Mouse (Mus musculus) cerebellum, adult (tissue): ENCODE results near the gene Ap1b1.

ENCODE experiments used
- ATAC-seq: cut with Nextera tagmentation; 2 replicates; pipeline ENCODE4 v1.9.2; 2017; ENCODE audit warnings: mild to moderate bottlenecking, moderate library complexity, mixed read lengths; ENCODE audit not compliant: insufficient number of reproducible peaks, low FRiP score, low TSS enrichment

Gene Ap1b1

DNA sequence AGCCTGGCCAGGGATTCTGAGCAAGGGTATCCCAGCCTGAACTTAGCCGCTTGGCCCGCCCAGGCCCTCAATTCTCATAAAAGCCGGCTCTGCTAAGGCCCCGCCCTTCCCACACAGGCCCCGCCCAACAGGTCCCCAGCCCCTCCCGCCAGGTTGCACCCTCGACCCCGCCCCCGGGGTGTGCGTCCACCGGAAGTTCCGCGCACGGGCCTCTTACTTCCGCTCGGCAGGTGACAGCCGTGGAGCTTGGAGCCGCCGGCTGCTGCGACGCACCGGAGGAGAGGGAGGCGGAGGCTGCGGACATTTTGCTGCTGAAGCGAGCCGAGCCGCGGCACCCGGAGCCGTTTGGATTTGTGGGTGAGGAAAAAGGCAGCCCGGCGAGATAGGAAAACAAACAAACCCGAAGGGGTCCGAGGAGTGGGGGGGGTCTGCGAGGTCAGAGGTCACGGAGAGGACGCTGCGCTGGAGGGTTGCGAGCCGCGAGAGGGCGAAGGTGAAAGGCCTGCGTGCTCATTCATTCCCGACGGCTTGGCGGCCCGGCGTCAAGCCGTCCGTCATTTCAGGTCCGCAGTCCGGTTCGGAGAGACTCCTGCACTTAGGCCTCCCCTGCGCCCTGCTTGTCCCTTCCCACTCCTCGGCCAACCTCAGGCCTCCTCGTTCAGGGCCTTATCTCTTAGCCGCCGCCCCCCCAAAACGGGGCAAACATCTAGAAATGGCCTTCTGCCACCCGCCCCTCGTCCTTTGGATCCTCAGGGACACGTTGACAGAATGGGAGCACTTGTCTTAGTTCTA lies at the start of gene Ap1b1:
Ap1b1 (plus strand) TSS at position 130 of the 792 bp plus-strand sequence.
- ATAC-seq: peak; percentile 74; the same call in 1 of the 2 replicates

DNA sequence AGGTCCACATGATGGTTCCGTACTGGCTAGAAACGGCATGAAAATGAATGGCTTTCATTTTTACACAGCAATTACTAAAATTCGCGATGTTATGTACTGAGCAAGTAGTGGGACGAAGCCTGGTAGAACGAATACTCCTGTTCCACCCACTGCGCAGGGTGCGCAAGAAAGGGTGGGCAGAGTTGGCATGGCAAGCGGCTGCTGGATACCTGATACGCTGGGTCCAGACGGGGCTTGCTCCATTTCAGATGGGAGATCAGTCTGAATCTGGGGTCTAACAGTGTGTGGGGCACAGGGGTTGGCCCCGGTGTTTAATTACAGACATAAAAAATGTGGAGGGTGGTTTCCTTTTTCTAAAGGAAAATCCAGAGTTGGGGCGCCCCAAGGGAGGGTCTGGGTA lies 40.1 kb upstream of the Ap1b1 start:
- no peak for ATAC-seq

DNA sequence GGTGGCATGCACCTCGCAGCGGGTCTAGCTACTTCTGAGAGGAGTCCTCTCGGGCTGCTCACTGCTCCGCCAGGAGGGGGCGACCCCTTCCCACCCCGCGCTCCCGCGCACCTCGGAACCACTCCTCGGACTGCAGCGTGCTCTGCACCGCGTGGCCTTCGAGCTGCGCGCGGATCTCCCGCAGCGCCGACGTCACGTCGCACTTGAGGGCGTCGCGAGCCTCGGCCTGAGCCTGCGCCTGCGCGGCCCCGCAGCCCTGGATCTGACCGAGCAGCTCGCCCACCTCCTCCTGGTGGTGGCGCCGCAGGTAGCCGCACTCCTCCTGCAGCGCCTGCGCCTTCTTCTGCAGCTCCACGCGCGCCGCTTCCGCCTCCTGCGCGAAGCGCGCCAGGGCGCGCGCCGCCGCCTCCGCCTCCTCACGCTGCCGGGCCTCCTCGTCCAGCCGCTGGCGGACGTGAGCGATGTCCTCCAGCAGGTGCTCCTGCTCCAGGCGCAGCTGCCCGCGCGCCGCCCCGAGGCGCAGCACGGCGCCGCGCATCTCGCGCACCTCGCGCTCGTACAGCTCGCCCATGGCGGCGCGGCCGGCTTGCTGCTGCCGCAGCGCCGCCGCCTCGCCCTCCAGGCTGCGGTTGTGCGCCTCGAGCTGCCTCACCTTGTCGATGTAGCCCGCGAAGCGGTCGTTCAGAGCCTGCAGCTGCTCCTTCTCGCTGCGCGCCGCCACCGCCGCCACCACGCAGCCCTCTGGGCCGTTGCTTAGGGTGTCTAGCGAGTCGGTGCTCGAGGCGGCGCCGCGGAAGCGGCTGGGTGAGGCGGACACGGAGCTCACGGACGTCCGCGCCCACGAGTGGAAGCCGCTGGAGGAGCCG lies 39.4 kb upstream of the Ap1b1 start:
- peak; percentile 66; the same call in 1 of the 2 replicates for ATAC-seq

DNA sequence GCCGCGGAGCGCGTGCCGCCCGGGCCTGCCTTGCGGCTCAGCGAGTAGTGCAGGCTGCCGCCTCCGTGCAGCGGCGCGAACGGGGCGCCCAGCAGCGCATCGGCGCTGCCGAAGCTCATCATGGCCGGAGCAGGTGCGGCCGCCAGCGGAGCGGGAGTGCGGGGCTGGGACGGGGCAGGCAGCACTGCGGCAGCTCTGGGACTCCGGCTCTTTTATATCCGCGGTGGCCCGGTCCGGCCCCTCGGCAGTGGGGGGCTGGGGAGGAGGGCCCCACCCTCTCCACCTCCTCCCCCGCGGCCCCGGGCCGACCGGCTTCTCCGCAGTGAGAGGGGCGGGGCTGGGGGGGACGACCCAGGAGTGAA lies 38.8 kb upstream of the Ap1b1 start, which contains the start of gene Nefh:
Nefh (minus strand) TSS at position 252 of the 362 bp plus-strand sequence.
- ATAC-seq: no peak

DNA sequence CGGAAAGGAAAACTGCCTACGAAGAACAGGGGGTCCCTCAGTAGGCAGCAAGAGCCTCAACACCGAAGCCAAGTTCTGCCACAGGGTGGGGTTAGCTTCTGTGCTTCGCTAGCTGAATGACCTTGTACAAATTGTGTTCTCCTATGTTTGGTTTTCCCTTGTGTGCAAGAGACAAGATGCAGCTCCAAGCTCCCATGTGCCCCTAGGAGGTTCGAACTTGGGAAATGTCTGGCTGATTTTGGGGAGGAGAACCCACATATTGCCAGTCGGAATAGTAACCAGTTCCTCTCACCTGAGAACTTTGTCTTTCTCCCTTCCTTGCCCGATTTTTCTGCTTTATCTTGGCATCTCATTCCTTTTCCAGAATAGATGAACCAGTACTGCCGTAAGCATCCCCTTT lies 37.8 kb upstream of the Ap1b1 start:
- no peak for ATAC-seq

DNA sequence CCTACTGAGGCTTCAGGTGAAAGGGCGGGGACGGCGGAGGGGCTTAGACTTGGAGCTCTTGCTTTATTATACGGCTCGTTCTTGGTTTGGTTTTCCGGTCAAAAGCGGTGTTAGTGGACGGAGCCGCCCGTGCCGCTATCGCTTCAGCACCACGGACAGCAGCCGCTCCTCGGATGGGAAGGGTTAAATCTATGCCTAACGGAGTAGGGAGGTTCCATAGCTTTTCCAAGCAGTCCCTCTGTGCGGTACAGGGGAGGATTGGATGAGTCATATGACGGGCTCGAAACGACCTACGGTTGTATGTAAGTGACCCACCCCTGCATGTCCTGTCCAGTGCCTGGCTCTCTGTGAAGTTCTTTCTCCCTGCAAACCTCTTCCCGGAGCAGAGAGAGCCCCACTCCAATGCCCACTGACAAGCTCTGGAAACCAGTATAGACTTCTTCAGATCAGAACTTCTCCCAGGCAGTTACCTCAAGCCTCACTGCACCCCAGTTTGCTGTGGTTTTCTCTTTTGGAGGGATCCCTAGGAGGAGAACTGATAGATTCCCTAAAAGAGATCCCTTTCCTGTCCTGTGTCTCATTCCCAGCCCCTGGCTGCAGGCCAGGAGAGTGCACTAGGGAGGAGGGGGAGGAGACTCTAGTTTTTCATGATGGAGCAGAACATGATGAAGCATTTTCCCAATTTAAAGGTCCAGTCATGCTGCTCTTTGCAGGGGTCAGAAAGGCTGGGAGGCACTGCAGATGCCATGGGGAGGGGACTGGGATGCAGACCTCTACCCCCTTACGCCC lies 37.2 kb upstream of the Ap1b1 start:
- ATAC-seq: no peak

DNA sequence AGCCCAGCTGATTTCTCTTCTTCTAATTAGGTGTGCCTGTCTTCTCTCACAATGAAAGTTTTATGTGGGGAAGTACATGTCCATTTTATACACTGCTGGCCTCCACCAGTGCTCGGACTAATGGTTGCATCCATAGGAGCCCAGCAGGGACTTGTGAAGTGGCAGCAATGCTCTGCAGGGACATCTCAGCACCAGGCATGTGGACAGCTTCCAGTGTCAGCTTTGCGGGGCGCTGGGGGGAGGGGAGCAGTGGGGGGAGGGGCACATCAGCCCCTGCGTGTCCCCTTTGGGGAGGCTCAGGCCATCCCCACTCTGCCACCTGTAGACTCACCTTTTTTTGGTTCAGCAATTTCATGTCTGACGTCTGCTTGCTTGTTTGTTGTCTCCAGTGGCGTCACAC lies 33.2 kb upstream of the Ap1b1 start:
- no peak for ATAC-seq

DNA sequence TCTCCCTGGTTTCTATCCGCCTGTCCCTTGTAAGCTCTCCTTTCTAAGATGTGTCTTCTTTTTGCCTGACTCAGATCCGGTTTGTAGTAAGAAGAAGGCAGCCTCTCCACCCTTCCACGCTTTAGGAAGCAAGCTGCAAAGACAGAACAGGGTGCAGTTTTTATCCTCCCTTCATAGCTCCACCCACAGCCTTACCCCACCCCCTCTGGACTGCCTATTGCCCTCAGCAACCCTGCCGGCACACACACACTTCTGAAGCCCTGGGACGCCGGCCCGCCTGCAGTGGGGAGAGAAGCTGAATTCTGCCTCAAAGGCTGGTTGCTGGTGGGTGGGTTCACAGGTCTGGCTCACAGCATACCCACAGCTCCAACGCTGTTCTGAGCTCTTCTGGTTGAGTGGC lies 32.7 kb upstream of the Ap1b1 start:
- no peak for ATAC-seq

DNA sequence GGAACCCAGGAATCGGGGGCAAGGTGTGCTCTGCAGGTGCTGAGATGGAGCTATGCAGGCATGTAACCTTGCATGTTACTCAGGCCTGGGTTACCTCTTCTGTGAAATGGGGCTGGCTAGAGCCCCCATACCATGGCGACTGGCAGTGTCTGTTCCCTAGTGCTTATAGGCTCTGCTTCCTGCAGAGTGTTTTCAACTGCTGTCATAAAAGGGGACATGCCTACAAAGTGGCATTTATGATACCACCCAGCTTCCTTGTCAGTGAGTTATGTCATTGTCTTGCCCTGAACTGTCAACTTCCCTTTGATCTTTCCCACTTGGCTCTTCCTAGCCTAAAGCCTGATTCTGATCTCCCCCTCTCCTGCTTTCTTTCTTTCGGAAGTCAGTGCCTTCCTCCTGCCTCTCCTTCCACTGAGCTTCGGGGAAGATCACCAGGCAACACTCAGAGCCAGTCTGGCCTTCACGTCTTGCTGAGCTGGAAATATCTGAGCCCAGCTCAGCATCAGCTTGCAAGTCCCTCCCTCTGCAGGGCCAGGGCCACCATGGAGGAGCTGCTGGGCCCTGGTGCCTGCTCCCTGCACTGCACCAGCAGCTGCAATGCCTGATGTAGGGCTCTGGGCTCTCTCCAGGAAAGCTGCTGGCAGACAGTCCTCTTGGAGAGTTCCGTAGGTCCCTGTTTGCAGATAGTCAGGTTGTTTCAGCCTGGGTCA lies 23.4 kb upstream of the Ap1b1 start:
- no peak for ATAC-seq

DNA sequence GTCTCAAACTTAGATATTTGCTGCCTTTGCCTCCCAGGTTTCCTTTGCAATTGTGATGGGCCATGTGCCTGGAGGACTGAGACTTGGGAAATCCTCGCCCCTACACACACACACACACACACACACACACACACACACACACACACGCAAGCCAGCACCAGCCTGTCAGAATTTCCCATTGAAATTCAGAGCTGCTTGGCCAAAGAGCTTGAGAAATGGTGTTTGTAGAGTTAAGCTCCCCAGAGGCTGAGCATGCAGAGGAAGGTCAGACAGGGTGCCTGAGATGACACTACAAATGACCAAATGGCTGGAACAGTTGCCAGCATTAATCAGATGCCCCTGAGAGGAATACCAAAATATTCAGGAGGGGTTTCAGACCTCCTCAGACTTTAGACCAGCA lies 20.3 kb upstream of the Ap1b1 start:
- no peak for ATAC-seq

DNA sequence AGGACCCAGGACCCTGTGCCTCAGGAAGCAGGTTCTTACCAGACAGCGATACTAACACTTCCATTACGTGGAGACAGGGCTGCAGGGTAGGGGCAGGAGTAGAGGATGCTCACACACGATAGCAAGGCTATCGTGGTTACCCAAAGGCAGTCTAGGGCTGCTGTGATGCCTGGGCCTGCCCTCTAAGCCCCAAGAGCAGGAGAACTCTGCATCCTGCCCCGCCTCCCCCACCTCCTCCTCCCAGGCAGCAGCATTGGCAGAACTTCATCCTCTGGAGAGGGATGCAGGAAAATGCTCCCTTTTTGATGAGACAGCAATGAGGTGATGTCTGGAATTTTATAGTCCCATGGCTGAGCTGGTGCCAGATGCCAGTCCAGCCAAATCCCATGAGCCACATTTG lies 19.7 kb upstream of the Ap1b1 start:
- no peak for ATAC-seq

DNA sequence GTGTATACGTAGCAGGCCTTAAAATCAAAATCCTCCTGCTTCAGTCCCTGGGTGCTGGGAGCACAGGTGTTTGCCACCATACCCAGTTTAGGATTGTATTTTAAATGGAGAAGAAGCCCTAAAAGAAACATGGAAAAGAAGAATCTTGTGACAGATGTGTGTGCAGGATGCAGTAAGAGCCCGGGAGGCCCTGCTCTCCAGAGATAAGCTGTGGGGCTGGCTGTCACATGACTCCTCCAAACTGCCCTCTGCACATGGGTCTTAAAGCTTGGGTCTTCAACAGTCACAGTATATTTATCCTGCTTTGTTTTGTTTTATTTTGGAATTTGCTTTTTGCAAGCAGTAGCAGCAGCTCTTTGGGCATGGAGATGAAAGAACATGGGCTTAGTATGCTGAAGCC lies 19.1 kb upstream of the Ap1b1 start:
- no peak for ATAC-seq

DNA sequence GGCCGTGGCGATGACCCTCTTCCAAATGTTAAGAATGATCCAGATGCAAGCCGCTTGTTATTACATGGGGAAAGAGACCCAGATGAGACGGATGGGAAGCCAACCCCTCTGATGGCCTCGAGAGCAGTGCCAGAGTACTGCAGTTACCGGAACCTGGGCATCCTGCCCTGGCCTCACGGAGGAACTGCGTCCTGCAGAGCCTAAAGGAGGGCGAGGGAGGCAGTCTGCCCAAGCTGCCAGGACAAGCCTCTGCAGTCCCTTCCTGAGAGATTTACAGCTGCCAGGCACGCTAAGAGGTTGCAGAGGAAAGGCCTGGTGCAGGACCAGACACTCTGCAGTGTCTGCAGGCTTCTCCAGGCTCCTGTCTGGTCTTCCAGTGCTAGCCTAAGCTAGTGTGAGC lies 18.2 kb upstream of the Ap1b1 start:
- peak; percentile 36; the same call in 1 of the 2 replicates for ATAC-seq

DNA sequence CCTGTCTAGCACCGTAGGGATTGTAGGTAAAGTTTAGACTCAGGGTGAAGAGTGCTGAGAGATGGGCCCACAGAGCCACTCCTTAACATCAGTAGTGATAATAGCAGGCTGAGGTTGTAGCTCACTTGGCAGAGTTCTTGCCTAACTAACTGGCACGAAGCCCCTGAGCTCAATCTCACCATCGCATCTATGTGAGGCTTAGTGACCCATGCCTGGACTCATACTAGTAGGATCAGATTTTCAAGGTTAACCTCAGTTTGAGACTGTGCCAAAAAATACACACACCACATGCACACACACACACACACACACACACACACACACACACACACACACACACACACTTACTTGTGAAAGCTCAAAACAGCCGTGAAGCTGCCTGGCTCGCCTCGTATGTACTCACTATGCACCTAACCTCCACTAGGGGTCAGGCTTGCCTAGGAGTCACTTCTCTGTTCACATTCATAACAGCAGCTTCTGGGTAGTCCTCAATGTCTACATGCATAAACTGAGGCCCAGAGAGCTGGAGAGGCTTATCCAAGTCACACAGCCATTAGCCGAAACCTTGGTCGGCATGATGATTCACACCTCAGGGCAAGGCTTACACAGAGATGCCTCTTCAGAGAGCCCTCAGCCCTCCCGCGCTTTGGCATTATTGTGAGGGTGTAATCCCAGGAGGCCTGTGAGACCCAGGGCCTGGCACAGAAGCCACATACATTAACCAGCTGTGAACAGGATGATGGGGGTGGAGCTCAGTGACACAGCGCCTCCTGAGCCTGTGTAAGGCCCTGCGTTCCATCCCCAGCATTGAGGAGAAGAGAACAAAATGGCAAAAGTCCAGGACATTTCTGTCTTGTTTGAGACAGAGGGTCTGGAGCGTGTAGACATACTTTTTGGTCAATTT lies 13.4 kb upstream of the Ap1b1 start:
- ATAC-seq: peak; percentile 74

DNA sequence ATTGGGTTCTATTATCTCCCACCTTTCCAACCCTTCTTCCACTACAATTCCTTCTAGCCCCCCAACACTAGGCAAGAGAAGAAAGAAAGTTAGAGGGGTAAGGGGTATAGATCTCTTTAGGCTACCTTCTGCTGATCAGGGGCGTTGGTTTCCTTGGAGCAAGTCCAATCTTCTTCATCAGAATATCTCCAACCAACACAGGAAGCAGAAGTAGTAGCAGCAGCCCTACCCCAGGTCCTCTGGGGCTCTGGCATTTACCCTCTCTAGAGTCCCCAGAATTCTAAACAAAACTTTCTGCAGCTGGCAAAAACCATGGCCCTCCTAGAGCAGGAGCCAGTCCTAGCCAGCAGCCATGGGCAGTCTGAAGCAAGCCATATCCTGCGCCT lies 12.8 kb upstream of the Ap1b1 start:
- no peak for ATAC-seq

DNA sequence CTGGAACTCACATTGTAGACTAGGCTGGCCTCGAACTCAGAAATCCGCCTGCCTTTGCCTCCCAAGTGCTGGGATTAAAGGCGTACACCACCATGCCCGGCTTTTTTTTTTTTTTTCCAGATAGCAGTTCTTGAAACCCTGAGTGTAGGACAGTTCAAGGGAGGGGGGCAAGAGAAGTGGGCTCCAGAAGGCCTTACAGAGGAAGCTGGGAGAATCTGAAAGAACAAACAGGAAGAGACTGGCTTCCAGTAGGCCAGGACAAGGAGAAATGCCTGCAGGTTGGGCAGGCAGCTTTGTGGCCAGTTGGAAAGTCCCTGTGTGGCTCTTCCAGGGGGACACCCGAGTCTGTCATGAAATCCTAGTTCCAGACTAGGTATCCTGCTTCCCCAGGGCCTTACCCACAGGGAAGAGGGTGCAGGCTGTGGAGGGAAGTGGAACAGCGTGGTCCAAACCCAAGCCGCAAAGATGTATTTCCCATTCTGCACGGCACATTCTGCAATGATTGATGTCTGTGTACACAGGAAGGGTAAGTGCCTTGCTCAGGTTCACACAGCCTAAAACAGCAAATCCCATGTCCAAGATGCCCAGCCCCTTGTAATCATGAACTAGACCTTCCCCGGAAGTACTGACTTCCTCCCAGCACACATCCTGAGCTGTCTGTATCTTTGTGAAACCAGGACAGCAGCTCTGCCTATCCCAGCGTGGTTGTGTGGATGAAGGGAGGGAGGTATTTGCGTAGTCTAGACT lies 12.1 kb upstream of the Ap1b1 start:
- ATAC-seq: no peak

DNA sequence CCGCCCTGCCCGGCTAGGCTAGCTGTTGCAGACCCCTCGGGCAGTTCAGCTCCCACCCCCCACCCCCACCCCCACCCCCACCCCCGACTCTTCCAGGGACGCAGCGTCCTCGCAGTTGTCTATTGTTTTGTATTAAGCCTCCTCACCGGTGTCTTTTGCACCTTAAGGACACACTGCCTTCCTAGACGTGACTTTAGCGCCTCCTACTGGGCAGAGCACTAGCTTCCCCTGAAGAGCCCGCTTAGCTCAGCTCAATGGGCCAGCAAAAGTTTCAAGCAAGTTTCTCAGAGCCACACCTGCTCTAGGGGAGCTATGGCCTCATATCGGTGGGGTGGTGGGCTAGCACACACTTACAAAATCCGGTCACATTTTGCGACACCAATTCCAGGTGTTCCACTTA lies 11.0 kb upstream of the Ap1b1 start:
- peak; percentile 49; the same call in 1 of the 2 replicates for ATAC-seq

DNA sequence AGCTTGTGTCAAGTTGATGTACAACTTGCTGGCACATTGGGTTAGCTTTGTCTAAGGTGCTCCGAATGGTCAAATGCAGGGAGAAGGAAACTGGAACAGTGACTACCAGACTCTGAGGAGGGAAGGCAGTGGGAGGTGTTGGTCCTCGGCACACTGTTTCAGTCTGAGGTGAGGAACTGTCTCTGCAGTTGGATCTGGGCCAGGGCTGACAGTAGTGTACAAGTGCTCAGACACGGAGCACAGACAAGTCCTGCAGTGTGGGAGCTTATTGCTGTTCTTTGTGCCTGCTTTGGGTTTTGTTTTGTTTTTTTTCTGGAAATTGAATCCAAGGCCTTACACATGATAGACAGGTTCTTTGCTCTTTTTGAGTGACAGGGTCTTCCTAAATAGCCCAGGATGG lies 3.6 kb upstream of the Ap1b1 start:
- ATAC-seq: no peak
